Comparison of ENCODE assay signal across 32 mouse cellular contexts in the genomic region with DNA sequence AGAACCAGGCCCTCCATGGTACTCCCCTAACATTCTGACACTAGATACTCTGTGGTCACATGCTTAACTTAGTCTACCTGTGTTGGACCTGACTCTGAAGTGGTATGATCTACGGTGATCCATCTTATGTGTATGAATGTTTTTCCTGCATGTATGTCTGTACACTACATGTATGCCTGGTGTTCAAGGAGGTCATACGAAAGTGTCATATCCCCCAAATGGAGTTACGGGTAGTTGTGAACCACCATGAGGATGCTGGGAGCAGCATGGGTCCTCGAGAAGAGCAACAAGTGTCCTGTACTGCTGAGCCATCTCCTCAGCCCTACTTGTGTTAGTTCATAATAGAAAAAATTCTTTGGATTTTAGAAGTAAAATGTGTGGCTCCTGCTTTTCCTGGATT. TPM values are rescaled to one million over a fixed set of nuclear protein-coding genes. Genes with fewer than 3 reads are reported as not detected.
"Had no signal": no experiment of that assay in that cellular context is flagged by ENCODE, and none has a peak within 500 bp of the region (broad histone marks: within the 10 kb centered on the region; RNA-seq: fewer than 3 reads in every experiment).

No protein-coding gene starts in this region.

- H3K27ac ChIP-seq: limb, embryonic 10.5 days; limb, embryonic 12.5 days; limb, embryonic 13.5 days; limb, embryonic 15.5 days; liver, embryonic 12.5 days; liver, embryonic 13.5 days; liver, embryonic 14.5 days; liver, embryonic 15.5 days; lung, embryonic 15.5 days; macrophage; midbrain, embryonic 10.5 days; midbrain, embryonic 12.5 days; midbrain, embryonic 13.5 days; neural tube, embryonic 12.5 days; neural tube, embryonic 13.5 days had no signal

- H3K9me3 ChIP-seq: limb, embryonic 10.5 days; limb, embryonic 12.5 days; limb, embryonic 13.5 days; limb, embryonic 15.5 days; liver, embryonic 12.5 days; liver, embryonic 13.5 days; liver, embryonic 15.5 days; lung, embryonic 15.5 days; megakaryocyte, embryonic 14.5 days; midbrain, embryonic 10.5 days; midbrain, embryonic 12.5 days; midbrain, embryonic 13.5 days; neural tube, embryonic 12.5 days; neural tube, embryonic 13.5 days had no signal

- H3K4me3 ChIP-seq: limb, embryonic 10.5 days; limb, embryonic 12.5 days; limb, embryonic 13.5 days; limb, embryonic 15.5 days; liver, embryonic 12.5 days; liver, embryonic 13.5 days; liver, embryonic 15.5 days; lung, embryonic 15.5 days; megakaryocyte, embryonic 14.5 days; midbrain, embryonic 10.5 days; midbrain, embryonic 12.5 days; midbrain, embryonic 13.5 days; myocyte; neural tube, embryonic 12.5 days; neural tube, embryonic 13.5 days had no signal

- H3K9ac ChIP-seq: limb, embryonic 12.5 days; limb, embryonic 13.5 days; limb, embryonic 15.5 days; liver, embryonic 12.5 days; liver, embryonic 13.5 days; liver, embryonic 14.5 days; liver, embryonic 15.5 days; liver, postnatal 0 days; lung, embryonic 14.5 days; lung, embryonic 15.5 days; midbrain, embryonic 12.5 days; midbrain, embryonic 13.5 days; neural tube, embryonic 12.5 days; neural tube, embryonic 13.5 days had no signal

- H3K4me2 ChIP-seq: limb, embryonic 12.5 days; limb, embryonic 13.5 days; limb, embryonic 15.5 days; liver, embryonic 11.5 days; liver, embryonic 12.5 days; liver, embryonic 13.5 days; liver, embryonic 15.5 days; lung, embryonic 14.5 days; lung, embryonic 15.5 days; midbrain, embryonic 12.5 days; midbrain, embryonic 13.5 days; neural tube, embryonic 12.5 days; neural tube, embryonic 13.5 days had no signal

- H3K27me3 ChIP-seq: limb, embryonic 12.5 days; limb, embryonic 13.5 days; limb, embryonic 15.5 days; liver, embryonic 12.5 days; liver, embryonic 13.5 days; liver, embryonic 15.5 days; lung, embryonic 15.5 days; megakaryocyte, embryonic 14.5 days; midbrain, embryonic 12.5 days; midbrain, embryonic 13.5 days; neural tube, embryonic 12.5 days; neural tube, embryonic 13.5 days had no signal

- DNase-seq: left cerebral cortex, postnatal 4 days; liver; liver, embryonic 13.5 days; liver, postnatal 0 days; lung, adult 18-20 months; lung, adult 2 months; lung, embryonic 14.5 days; lung, postnatal 10 days; lung, postnatal 14 days; lung, postnatal 36 days; lung, postnatal 4 days; midbrain, embryonic 14.5 days had no signal

- ATAC-seq: liver, embryonic 12.5 days; liver, postnatal 0 days; lung, postnatal 0 days; midbrain, embryonic 13.5 days; midbrain, embryonic 16.5 days had no signal

RNA-seq across cellular contexts. Expression of a gene that starts 8.1 kb away (rescaled TPM):
- polyA plus RNA-seq: macrophage; neural tube, embryonic 11.5 days had no signal
